Mouse (Mus musculus) T-helper 17 cell (primary cell): ENCODE data around the gene Casp6.

Experiments used
- in situ Hi-C, 2 experiments: fragments of 300-600 bp; cut with MboI, MseI; formaldehyde crosslinking; loops; 1 replicate in 1 of 2; 2 replicates in 1 of 2; pipeline ENCODE4 v1.15.1; 2025; ENCODE audit warnings: high pct_unique_total_duplicates in 2 of 2

The Casp6 gene

DNA sequence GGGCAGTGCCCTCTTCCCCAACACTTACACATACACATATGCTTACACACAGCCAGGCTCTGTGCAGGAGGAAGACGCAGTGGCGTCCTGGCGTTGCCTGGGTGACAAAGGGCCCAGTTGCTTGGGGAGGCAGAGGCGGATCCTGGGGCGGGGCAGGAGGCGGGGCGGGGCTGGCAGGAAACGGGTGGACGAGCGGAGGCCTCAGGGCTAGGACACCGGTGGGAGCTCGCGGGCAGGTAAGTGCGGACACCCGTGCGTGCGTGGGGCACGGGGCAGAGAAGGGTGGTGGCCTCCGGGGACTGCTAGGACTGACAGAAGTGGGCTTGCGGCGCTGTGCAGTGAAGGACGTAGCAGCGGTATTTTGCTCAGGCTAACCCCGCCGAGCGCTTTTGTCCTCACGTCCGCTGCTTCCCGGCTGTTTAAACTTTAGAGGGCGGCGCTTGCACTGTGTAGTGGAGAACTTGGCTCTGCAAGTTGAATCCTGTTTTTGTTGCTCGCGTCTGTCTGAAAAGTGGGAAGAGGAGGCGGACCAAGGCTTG is at the start of gene Casp6:
Casp6 (plus strand) TSS at position 155 of the 539 bp plus-strand sequence.
- in situ Hi-C loops, result loop anchor here in 1 of 2 experiments (10.0 kb wide), 1 partner anchor 793 kb away; no protein-coding TSS in a partner anchor

DNA sequence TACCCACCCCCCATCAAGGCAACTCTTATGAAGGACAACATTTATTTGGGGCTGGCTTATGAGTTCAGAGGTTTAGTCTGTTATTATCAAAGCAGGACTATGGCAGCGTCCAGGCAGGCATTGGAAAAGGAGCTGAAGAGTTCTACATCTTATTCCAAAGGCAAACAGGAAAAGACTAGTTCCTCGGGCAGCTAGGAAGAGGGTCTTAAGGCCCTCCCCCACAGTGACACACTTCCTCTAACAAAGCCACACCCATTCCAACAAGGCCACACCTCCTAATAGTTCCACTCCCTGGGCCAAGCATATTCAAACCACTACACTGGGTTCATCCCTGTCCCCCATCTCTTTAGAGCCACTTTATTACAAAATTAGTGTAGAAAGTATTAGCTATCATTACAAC is 38.6 kb upstream of the Casp6 start:
- in situ Hi-C loops, result no loop called here

DNA sequence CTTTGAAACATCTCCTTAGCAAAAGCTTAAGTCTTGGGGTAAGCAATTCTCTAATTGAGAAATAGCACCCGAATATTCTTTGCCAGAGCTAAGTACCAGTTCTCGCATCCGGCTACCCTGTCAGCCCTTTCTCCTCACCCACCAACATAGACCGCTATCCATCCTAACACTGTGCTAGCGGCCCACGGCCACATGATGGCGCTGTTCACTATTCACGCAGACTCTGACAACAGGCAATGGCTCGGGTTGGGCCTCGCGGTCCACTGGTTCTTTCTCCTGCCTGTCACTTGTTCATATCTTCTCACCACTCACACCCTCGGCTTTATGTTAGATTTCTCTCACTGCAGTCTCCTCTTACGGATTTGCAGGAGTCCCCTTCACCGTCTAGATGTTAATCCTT is 37.5 kb upstream of the Casp6 start:
- in situ Hi-C loops, result no loop called here

DNA sequence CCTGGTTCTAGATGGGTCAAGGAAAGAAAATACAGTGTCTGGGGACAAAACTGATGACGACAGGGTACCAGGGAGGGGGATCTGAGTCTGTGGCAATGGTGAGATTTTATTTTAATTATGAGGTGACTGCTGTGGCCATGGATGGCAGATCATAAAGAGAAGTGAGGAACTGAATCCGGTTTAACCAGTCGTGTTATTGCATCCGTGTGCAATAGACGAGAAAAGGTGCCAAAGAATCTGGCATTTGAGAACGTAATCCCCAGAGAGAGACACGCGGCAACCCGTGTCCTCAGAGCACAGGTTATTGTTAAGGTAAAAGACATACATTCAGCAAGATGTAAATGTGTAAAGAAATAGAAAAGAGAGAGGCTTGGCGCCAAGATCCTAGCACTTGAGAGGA is 23.9 kb upstream of the Casp6 start:
- in situ Hi-C loops, result loop anchor here (25.0 kb wide), 2 partner anchors 1235 to 1260 kb away; partner anchors contain the start of gene Lef1 (in 1 of the 2)

DNA sequence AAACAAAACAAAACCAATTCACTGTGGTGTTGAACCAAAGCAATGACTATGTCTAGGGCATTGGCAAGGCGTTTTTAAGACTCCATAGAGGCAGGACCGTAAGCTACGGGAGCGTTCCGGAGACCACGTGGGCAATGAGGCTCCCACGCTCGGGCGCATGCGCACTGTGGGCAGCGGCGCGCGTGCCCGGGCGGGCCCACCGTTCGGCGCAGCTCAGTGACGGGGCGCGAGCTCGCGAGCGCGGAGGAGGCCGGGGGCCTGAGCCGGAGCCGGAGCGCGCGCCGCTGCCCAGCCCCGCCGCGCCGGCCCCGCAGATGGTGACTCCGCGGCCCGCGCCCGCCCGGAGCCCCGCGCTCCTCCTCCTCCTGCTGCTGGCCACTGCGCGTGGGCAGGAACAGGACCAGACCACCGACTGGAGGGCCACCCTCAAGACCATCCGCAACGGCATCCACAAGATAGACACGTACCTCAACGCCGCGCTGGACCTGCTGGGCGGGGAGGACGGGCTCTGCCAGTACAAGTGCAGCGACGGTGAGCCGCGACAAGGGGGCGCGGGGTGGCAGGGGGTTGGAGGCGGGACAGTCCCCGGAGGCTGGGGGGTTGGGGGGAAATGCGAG is 22.7 kb upstream of the Casp6 start, which contains the start of gene Pla2g12a:
Pla2g12a (plus strand) TSS at position 202 of the 617 bp plus-strand sequence.
- in situ Hi-C loops, result loop anchor here (25.0 kb wide), 2 partner anchors 1234 to 1259 kb away; partner anchors contain the start of gene Lef1 (in 1 of the 2)

DNA sequence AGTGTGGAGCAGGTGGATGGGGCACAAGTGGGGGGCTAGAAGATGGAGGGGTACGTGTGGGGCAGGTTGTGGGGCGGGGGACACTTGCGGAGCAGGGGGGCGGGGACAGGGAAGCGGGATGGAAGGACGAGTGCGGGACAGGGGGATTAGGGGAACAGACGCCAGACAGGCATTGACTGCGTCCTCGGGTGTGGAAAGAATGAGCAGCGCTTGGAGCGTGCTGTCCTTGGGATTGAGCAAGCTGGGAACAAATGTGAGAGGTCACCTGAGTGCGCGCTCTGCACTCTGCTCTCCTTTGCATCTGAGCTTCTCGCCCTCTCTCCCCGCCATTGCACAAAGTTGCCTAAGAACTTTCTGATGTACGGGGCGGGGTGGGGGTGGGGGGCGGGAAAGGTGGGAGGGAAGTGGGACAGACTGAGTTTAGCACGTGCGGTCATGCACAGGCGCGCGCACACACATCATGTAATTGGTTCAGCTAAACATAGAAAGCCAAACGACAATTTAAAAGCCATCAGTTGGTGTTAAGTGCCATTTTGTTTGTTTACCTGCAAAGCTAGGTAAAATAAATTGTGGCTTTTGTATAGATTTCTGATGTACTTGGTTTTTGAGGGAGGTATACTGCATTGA is 22.0 kb upstream of the Casp6 start:
- in situ Hi-C loops, result loop anchor here (25.0 kb wide), 2 partner anchors 1233 to 1258 kb away; partner anchors contain the start of gene Lef1 (in 1 of the 2)

DNA sequence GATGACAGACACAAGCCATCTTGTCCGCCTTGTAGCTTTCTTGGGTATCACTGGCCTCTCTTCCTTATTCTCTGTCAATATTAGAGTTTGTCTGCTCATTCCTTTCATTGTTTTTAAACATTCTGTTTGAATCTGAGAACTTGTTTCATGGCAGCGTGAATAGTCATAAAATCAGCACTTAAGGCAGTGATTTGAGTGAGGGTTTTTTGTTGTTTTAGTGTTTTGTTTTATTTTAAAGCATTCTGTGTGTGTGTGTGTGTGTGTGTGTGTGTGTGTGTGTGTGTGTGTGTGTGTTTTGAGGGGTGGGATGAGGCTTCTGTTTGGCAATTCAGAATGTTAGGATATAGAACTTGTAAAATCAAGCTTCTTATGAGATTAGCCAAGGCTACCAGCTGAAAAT is 21.3 kb upstream of the Casp6 start:
- in situ Hi-C loops, result loop anchor here (25.0 kb wide), 2 partner anchors 1232 to 1257 kb away; partner anchors contain the start of gene Lef1 (in 1 of the 2)

DNA sequence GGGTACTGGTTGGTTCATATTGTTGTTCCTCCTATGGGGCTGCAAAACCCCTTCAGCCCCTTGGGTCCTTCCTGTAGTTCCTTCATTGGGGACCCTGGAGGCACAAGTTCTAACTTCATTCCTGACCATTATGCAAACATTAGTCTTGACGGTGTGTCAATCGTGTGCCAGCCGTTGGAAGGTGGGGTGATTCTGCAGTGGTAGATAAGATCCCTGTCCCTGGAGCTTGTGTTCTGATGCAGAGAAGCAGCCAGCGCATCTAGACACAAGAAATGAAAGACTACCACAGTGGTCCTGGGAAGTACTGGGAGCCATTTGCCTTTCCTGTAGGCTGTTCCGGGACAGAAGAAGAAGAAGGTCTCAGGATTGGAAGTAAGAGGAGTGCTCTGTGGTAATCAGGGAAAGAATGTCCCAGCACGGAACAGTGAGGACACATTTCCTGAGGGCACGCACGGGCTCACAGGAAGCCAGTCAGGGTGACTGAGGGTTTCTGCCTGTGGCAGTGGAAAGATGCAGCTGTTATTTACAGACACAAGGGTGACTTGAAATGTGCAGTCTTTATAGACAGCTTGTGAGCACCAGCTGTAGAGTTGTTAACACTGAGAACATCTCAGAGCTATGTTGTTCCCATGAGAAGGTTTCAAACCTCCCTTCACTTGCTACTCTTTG is 20.2 kb upstream of the Casp6 start:
- in situ Hi-C loops, result loop anchor here (25.0 kb wide), 2 partner anchors 1231 to 1256 kb away; partner anchors contain the start of gene Lef1 (in 1 of the 2)

DNA sequence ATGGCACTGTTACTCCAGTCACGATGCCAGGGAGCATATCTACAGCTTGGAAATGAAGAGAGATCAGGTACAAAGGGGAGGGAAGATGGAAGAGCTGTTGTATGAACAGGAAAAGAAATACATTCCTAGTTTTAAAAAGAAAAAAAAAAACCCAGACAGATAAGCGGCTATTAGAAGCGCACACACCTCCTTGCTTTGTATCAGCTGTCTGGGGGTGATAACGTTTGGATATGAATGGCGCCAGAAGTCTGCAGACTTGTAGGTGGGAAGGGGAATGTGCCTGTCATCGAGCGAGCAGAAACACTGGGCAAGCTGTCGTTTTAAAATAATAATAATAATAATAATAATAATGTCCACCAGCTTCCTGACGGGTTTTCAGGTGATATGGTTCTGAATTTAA is 15.6 kb upstream of the Casp6 start:
- in situ Hi-C loops, result loop anchor here (25.0 kb wide), 2 partner anchors 1227 to 1252 kb away; partner anchors contain the start of gene Lef1 (in 1 of the 2)

DNA sequence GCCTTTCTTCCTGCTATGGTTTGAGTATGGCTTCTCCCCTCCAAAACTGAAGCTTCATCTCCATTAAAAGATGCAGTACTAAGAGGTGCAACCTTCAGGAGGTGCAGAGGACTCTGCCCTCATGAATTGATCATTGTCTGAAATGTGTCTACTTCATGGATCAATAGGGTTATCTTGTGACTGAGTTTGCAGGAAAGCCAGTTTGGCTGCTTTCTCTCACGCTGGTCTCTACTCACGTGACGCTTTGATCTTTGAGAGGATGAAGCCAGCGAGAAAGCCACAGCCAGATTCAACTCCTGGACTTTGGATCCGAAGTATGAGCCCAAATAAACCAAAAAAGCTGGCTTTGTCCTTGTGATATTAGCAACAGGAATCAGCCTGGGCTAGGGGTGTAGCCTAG is 14.8 kb upstream of the Casp6 start:
- in situ Hi-C loops, result loop anchor here (25.0 kb wide), 2 partner anchors 1226 to 1251 kb away; partner anchors contain the start of gene Lef1 (in 1 of the 2)

DNA sequence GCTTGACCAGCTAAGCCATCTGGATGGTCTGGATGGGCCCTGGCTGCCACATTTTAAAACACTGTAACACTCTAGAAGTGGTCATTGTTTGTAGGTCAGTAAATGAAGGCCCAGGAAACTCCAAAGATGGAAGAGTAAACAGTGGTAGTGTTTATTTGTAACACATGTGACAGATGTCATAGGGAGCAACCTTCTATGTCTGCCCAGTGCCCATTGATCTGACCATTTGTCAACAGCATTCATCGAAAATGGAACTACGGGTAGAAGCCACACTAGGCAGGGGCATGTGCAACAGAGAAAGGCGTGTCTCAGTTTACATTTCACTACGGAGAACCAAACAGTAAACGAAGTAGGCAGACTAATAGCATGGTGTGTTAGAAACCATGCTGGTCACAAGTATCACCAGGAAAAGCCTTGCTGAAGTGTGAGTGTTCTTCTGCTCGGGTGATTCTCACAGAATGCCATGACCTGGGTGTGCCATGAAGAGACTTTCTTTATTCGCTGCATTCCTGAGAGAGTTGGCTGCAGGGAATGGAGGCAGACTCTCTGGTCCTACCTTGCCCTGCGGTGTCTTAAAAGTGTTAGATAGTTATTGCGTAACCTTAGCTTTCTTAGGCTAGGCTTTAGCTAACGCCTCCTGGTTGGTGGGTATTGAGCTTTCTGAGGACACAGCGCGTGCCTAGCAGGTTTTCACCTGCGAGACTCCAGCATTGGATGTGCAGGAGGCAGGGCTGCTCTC is 13.3 kb upstream of the Casp6 start:
- in situ Hi-C loops, result loop anchor here (25.0 kb wide), 2 partner anchors 1224 to 1249 kb away; partner anchors contain the start of gene Lef1 (in 1 of the 2)

DNA sequence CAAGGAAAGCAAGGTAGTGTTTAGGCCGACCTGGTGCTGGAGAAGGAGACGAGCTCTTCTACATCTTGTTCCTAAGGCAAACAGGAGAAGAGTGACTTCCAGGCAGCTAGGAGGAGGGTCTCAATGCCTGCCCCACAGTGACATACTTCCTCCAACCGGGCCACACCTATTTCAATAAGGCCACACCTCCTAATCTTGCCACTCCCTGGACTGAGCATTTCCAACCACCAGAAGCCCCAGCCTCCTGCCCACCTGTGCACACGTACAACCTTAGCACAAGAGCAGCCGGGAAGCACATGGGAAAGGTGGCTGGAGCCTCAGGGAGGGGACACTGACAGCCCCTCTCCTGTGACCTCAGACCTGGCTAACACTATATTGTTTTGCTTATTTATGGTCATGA is 9.2 kb upstream of the Casp6 start:
- in situ Hi-C loops, result loop anchor here (5.0 to 25.0 kb wide), 3 partner anchors 360 to 1245 kb away; partner anchors contain the start of genes Elovl6 (in 1 of the 2) and Lef1 (in 1 of the 2)

DNA sequence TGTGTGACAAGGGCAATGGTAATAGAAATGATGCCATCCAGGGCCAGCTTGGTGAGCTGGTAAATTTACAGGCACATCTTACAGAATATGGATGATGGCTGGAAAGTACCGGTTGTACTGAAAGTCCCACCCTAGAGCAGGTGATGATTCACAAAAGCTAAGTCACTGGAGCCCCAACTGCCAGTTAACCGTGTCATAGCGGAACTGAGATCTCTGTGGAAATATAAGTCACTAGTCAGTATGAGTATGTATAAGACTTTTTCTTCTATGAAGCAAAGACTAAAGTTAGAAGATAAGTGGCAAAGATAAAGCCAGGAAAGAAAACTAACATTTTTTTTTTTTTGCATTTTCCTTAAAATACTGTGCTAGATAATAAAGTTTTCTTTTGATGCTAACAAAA is 8.1 kb upstream of the Casp6 start:
- in situ Hi-C loops, result loop anchor here (5.0 to 25.0 kb wide), 3 partner anchors 361 to 1244 kb away; partner anchors contain the start of genes Elovl6 (in 1 of the 2) and Lef1 (in 1 of the 2)

DNA sequence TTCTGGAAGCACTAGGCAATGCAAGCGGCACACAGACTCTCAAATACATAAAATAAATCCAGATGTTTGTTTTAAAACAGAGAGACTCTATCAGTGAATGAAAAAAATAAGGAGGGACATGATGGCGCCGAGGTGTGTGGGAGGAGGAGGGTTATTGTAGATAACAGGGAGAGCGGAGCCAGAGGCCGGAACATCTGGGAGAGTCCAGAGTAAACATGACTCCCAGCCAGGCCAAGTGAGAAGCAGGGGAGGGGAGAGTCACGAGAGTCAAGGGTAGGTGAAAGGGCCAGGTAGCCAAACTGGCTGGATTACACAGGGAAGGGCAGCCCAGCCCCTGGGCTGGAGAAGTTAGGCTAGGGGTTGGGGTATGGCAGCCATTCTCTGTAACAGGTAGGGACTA is 4.6 kb upstream of the Casp6 start:
- in situ Hi-C loops, result loop anchor here (25.0 kb wide), 2 partner anchors 1216 to 1241 kb away; partner anchors contain the start of gene Lef1 (in 1 of the 2)

DNA sequence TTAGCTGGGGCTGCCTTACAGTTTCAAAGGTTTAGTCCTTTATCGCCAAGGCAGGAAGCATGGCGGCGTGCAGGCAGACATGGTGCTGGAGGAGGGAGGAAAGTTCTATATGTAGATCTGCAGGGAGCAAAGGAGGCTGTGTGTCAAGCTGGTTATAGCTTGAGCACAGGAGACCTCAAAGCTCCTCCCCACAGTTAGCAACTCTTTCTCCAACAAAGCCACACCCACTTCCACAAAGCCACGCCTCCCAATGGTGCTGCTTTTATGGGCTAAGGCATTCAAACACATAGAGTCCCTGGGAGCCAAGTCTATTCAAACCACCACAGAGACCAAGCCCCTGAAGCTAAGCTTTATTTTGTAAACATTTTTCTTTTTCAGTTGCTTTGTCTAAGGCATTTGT is 2.3 kb upstream of the Casp6 start:
- in situ Hi-C loops, result loop anchor here (25.0 kb wide), 2 partner anchors 1213 to 1238 kb away; partner anchors contain the start of gene Lef1 (in 1 of the 2)

DNA sequence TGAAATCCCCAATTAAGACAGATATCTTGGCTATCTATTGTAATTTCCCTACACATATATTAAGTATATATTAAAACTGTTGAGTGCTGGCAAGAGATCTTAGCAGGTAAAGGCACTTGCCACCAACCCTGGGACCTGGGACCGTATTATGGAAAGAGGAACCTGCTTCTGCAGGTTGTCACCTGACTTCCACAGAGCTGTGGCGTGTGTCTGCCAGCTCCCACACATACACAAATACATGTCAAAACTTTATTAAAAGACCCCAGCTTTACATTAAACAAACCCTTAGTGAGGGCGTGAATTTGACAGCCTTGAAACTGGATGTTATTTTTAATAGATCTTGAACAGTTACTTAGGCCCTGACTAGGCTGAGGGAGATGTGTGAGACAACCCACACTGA is 2.1 kb downstream of the Casp6 start:
- in situ Hi-C loops, result loop anchor here in 1 of 2 experiments (10.0 kb wide), 1 partner anchor 791 kb away; no protein-coding TSS in a partner anchor

DNA sequence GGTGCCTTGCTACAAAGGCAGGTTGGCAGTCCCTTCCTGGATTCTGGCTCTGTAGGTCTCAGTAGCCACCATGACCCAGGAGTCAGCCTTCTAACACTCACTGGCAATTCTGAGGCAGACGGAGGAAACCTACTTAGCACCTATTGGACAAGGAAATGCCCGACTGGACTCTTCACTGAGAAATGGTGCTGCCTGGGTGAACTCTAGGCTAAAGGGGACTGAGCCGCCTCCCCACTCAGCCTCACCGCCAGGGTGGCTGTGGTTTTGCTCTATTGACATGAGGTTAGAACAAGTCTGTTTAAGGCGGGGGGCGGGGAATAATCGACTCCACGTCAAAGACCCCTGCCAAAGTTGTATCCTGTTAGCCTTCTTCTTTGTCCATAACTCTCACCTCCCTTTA is 2.6 kb downstream of the Casp6 start:
- in situ Hi-C loops, result loop anchor here in 1 of 2 experiments (10.0 kb wide), 1 partner anchor 791 kb away; no protein-coding TSS in a partner anchor

DNA sequence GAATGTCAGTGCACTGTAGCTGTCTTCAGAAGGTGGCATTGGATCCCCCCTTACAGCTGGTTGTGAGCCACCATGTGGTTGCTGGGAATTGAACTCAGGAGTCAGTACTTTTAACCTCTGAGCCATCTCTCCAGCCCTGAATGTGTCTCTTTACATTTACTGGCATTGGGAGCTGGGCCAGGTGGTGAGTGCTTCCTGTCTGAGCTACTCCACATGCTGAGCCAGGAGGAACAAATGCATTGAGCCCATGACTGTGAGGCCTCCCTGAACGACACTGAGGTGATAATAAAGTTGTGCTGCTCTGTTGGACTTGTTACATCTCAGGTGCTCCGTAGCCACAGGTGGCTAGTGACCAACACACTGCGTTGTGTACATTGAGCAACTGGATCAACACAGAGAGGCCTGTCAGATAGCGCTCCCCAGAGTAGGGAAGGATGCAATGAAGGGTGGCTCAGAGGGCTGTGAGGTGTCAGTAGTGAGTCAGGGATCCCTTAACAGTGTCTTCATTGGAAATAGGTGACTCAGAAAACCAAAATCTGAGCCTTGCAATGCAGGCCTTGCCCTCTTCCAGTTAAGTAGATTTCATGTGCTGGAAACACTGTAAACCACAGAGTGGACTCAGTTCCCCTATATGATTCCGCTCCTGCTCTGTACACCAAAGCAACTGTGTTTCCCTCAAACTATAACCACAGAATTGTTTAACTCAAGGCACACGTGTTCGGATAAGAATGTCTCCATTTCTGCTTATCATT is 3.3 kb downstream of the Casp6 start:
- in situ Hi-C loops, result loop anchor here in 1 of 2 experiments (5.0 to 10.0 kb wide), 2 partner anchors 67 to 790 kb away; partner anchors contain the start of gene Cfi

DNA sequence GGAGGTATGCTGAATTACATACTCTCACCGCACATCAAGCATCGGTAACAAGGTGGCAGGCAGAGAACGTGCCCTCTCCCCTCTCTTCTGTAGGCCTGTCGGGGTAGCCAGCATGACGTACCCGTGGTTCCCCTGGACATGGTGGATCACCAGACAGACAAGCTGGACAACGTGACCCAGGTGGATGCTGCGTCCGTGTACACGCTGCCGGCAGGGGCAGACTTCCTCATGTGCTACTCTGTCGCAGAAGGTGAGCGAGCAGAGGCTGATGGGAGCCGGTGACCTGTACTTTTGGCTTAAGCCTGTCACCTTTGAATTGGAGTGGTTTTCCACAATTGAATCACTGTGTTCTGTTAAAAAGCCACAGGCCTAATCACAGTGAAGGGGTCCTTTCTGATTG is 10.8 kb downstream of the Casp6 start:
- in situ Hi-C loops, result no loop called here
